In genomic region chr9:88380076-88380475, GRCm38 (mm10) we compare ENCODE assay signal across 12 mouse cellular contexts. TPM values are rescaled to one million over a fixed set of nuclear protein-coding genes. Genes with fewer than 3 reads are reported as not detected.
DNase-seq lines count a peak whose midpoint lies in the region; ATAC-seq and TF ChIP-seq lines count a peak whose summit lies in the region.
"Had no signal": no experiment of that assay in that cellular context is flagged by ENCODE, and none has a peak within 500 bp of the region (broad histone marks: within the 10 kb centered on the region; RNA-seq: fewer than 3 reads in every experiment).

No protein-coding gene starts in this region.

- H3K4me2 ChIP-seq in liver, embryonic 14.5 days (ENCODE audit: low read depth), result no peak overlapping the region
- no peak overlapping the region for H3K4me2 ChIP-seq in kidney, embryonic 16.5 days (replicated peaks; ENCODE audit: low read depth, low read length)
- H3K4me2 ChIP-seq: forebrain, embryonic 13.5 days; limb, embryonic 12.5 days had no signal

- no peak for TF ChIP-seq CTCF in liver, embryonic 14.5 days (IDR thresholded peaks at IDR 0.05; ENCODE audit: low read depth)

- DNase-seq in frontal cortex, postnatal 14 days (ENCODE audit: low spot score in 2 of 2), result no peak
- DNase-seq in T-cell, adult 2 months (ENCODE audit: low spot score), result peak; percentile 74
- no peak for DNase-seq in liver, embryonic 14.5 days (ENCODE audit: low read depth in 3 of 3, low spot score in 3 of 3)
- DNase-seq in thymus, postnatal 0 days (ENCODE audit: low spot score), result peak; percentile 67
- no peak for DNase-seq in layer of hippocampus, adult 18-20 months (ENCODE audit: low spot score in 2 of 2)
- DNase-seq in heart, adult 18-20 months, result no peak
- DNase-seq: heart, postnatal 4 days had no signal

- peaks cover 0 to 4% of the 10 kb centered on the region in 2 experiments; a peak in 1 of 4 replicates for H3K4me1 ChIP-seq in liver, embryonic 14.5 days (replicated peaks; ENCODE audit: control insufficient read depth in 2 of 2, insufficient read depth in 2 of 2, low read length in 1 of 2)
- H3K4me1 ChIP-seq in kidney, embryonic 16.5 days (ENCODE audit: insufficient read depth, low read length), result no peaks in the 10 kb centered on the region
- H3K4me1 ChIP-seq: forebrain, embryonic 13.5 days; limb, embryonic 12.5 days had no signal

- H3K36me3 ChIP-seq in liver, embryonic 14.5 days (replicated peaks; ENCODE audit: control insufficient read depth, insufficient read depth, low read depth), result peaks cover 7% of the 10 kb centered on the region; the same call in 1 of the 2 replicates
- H3K36me3 ChIP-seq in kidney, embryonic 16.5 days (ENCODE audit: insufficient read depth, low read length), result peaks cover 15% of the 10 kb centered on the region

- H3K27ac ChIP-seq in liver, embryonic 14.5 days, result no peak overlapping the region
- H3K27ac ChIP-seq in kidney, embryonic 16.5 days (ENCODE audit: low read length), result no peak overlapping the region
- H3K27ac ChIP-seq: forebrain, embryonic 13.5 days; limb, embryonic 12.5 days; macrophage had no signal

- no peaks in the 10 kb centered on the region for H3K9me3 ChIP-seq in liver, embryonic 14.5 days (ENCODE audit: control insufficient read depth, low read length)
- H3K9me3 ChIP-seq in kidney, embryonic 16.5 days (ENCODE audit: low read length), result no peaks in the 10 kb centered on the region
- H3K9me3 ChIP-seq: forebrain, embryonic 13.5 days; limb, embryonic 12.5 days had no signal

- ATAC-seq in frontal cortex, adult (ENCODE audit: low TSS enrichment), result peak; percentile 85
- ATAC-seq in liver, embryonic 14.5 days (ENCODE audit: insufficient read depth), result peak; percentile 39; the same call in 1 of the 2 replicates
- no peak for ATAC-seq in kidney, embryonic 16.5 days (ENCODE audit: low FRiP score, low TSS enrichment)
- ATAC-seq: forebrain, embryonic 13.5 days had no signal

- no peak overlapping the region for H3K9ac ChIP-seq in liver, embryonic 14.5 days (replicated peaks)
- H3K9ac ChIP-seq in kidney, embryonic 16.5 days (replicated peaks; ENCODE audit: low read length), result no peak overlapping the region
- H3K9ac ChIP-seq: forebrain, embryonic 13.5 days; limb, embryonic 12.5 days had no signal

- WGBS in liver, embryonic 14.5 days (ENCODE audit: insufficient replicate concordance), result 13% methylated on average over 7 of the region's 7 CpGs
- 74% methylated on average over 7 of the region's 7 CpGs for WGBS in kidney, embryonic 16.5 days

- no peaks in the 10 kb centered on the region for H3K27me3 ChIP-seq in liver, embryonic 14.5 days (ENCODE audit: control insufficient read depth, insufficient read depth, low read length)
- H3K27me3 ChIP-seq in kidney, embryonic 16.5 days (ENCODE audit: insufficient read depth, low read length), result no peaks in the 10 kb centered on the region
- H3K27me3 ChIP-seq: forebrain, embryonic 13.5 days; limb, embryonic 12.5 days had no signal

- H3K4me3 ChIP-seq in liver, embryonic 14.5 days (ENCODE audit: insufficient read depth in 1 of 2, low read depth in 2 of 2, low read length in 2 of 2), result no peak overlapping the region
- no peak overlapping the region for H3K4me3 ChIP-seq in kidney, embryonic 16.5 days (ENCODE audit: low read length)
- H3K4me3 ChIP-seq: forebrain, embryonic 13.5 days; limb, embryonic 12.5 days had no signal

- 0 out of 2 replicates have a peak, but pooled peaks have one; percentile 35 for TF ChIP-seq EP300 in liver, embryonic 14.5 days (IDR thresholded peaks at IDR 0.05; ENCODE audit: low read depth)

RNA-seq across cellular contexts. Expression of gene Nt5e, which starts 53.1 kb away (rescaled TPM):
- polyA plus RNA-seq in liver, embryonic 14.5 days (2012; rRNA removed), result 3.6 and 4.9 TPM in 2 replicates
- polyA plus RNA-seq in liver, embryonic 14.5 days (2014; fragmentation: Nextera tagmentation; extraction: Ambion mirVana), result 8.2 and 8.7 TPM in 2 replicates
- polyA plus RNA-seq in thymus, postnatal 0 days (2015; fragmentation: Nextera tagmentation; extraction: Ambion mirVana), result 1.2 and 1.5 TPM in 2 replicates
- total RNA-seq in layer of hippocampus, adult 18-20 months (2021), result 1 to 10 TPM; 2.7 to 3.7 TPM
- 10 to 100 TPM; 10.7 to 16.7 TPM for total RNA-seq in heart, adult 18-20 months (2021)
- 2.5 and 3.9 TPM in 2 replicates for polyA plus RNA-seq in kidney, embryonic 16.5 days (2015; fragmentation: Nextera tagmentation; extraction: Ambion mirVana)

RNA-seq across cellular contexts. Expression of gene Snx14, which starts 58.7 kb away (rescaled TPM):
- polyA plus RNA-seq in liver, embryonic 14.5 days (2012; rRNA removed), result 4.8 and 8.6 TPM in 2 replicates
- polyA plus RNA-seq in liver, embryonic 14.5 days (2014; fragmentation: Nextera tagmentation; extraction: Ambion mirVana), result 9.9 and 10.1 TPM in 2 replicates
- 16.0 TPM in 2 replicates for polyA plus RNA-seq in thymus, postnatal 0 days (2015; fragmentation: Nextera tagmentation; extraction: Ambion mirVana)
- 10 to 100 TPM; 44.1 to 49.5 TPM for total RNA-seq in layer of hippocampus, adult 18-20 months (2021)
- total RNA-seq in heart, adult 18-20 months (2021), result 10 to 100 TPM; 23.3 to 24.9 TPM
- 32.1 and 32.9 TPM in 2 replicates for polyA plus RNA-seq in kidney, embryonic 16.5 days (2015; fragmentation: Nextera tagmentation; extraction: Ambion mirVana)

Comparison
In these comparisons a context has a peak if more than half of its experiments do, and no peak if none do; other contexts are left out.
1. DNase-seq: peak in T-cell, adult 2 months (single experiment) and thymus, postnatal 0 days (single experiment); none in frontal cortex, postnatal 14 days (0 of 2), liver, embryonic 14.5 days (0 of 3), layer of hippocampus, adult 18-20 months (0 of 2) and heart, adult 18-20 months (0 of 2).